Mouse (Mus musculus) small intestine, adult 2 months (tissue): ENCODE measurements around the gene Gabrb1. TPM values are rescaled to one million over a fixed set of nuclear protein-coding genes. Genes with fewer than 3 reads are reported as not detected.

Source experiments
- H3K27ac ChIP-seq: fragments of 200-500 bp; 2 replicates; pipeline ENCODE4 v1.5.1; 2012; ENCODE audit warnings: low read depth, low read length, control low read depth, inconsistent platforms; ENCODE audit not compliant: insufficient read depth
- H3K27me3 ChIP-seq: fragments of 200-500 bp; 2 replicates; pipeline ENCODE4 v1.6.1; 2012; ENCODE audit warnings: mild to moderate bottlenecking, moderate library complexity, low read length, inconsistent platforms; ENCODE audit not compliant: control insufficient read depth, insufficient read depth
- H3K36me3 ChIP-seq: fragments of 200-500 bp; 2 replicates; pipeline ENCODE4 v1.6.1; 2012; ENCODE audit warnings: mild to moderate bottlenecking, low read length, control low read depth, inconsistent platforms; ENCODE audit not compliant: control insufficient read depth, insufficient read depth
- H3K4me1 ChIP-seq: fragments of 200-500 bp; 2 replicates; pipeline ENCODE4 v1.6.1; 2012; ENCODE audit warnings: low read length, inconsistent platforms, mixed read lengths; ENCODE audit not compliant: control insufficient read depth, insufficient read depth, insufficient read length
- H3K4me3 ChIP-seq: fragments of 200-500 bp; 2 replicates; pipeline ENCODE4 v1.5.1; 2012; ENCODE audit warnings: low read depth, mild to moderate bottlenecking, control low read depth, inconsistent platforms, low read length, moderate library complexity
- CTCF ChIP-seq: fragments of 200-500 bp; IDR thresholded peaks from 2 replicates; pipeline ENCODE4 v1.5.1; 2012; ENCODE audit warnings: low read depth, mild to moderate bottlenecking, control low read depth, inconsistent platforms, low read length, moderate library complexity, mixed read lengths; ENCODE audit not compliant: insufficient replicate concordance, insufficient read length; ENCODE audit errors: extremely low read depth
- POLR2A ChIP-seq: fragments of 200-500 bp; IDR thresholded peaks from 2 replicates; pipeline ENCODE4 v1.6.1; 2012; ENCODE audit warnings: low read depth, mild to moderate bottlenecking, control low read depth, inconsistent platforms, low read length, moderate library complexity
- WGBS: fragments of 180-500 bp; shearing (Covaris S2); methylation state at CpG from one replicate; pipeline ENCODE4 v1.1.7; 2018; 5-methylcytosine and 5-hydroxymethylcytosine counted together
- polyA plus RNA-seq: library from polyadenylated mRNA; depleted of rRNA; stranded (reverse); fragments of >200 nt; gene quantifications from 2 replicates; pipeline ENCODE4 v1.2.3, GENCODE M21; 2012; rRNA removed

The Gabrb1 gene
- polyA plus RNA-seq, 1 experiment, result not detected

DNA sequence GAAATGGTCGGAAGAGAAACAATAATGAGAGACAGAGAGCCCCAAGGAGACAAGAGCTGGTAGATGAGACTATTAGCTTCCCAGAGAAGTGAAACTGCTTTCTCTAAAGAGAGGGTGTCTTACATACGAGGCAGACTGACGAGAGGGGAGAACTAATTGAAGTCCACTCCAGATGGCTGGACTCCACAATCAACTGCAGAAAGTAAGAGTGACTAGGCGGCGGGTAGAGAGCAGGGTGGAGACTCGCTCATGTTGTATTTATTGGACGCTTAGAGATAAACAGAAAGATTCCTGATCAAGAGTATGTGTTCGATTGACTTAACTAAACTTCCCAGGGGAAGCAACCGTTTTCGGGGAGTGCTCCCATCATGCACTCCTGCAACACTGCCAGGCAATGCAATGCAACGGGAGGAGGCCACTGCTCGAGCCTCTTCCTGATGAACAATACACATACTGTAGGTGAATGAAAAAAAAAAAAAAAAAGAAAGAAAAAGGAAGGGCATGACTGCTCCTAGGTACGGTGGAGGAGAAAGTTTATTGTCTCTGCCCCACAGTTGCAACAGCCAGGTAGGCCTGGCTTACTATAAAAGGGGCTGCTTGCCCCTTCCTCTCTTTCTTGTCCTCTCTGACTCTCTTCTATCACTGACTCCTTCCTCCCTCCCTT, 526.7 kb downstream of the Gabrb1 start:
- H3K27ac ChIP-seq, result no peak overlapping the region; the same call in 1 of the 2 replicates
- H3K36me3 ChIP-seq, result no peaks in the 10 kb centered on the region
- H3K4me1 ChIP-seq, result peaks cover 7% of the 10 kb centered on the region; the same call in 1 of the 2 replicates
- TF ChIP-seq POLR2A (no peak), CTCF (no peak)
- no peaks in the 10 kb centered on the region for H3K27me3 ChIP-seq
- 56% methylated on average over 13 of the region's 13 CpGs for WGBS
- no peak overlapping the region for H3K4me3 ChIP-seq

- 80% methylated on average over 7 of the region's 7 CpGs for WGBS
- no peaks in the 10 kb centered on the region for H3K36me3 ChIP-seq
- H3K4me1 ChIP-seq, result no peaks in the 10 kb centered on the region
- no peaks in the 10 kb centered on the region for H3K27me3 ChIP-seq
- no peak overlapping the region for H3K27ac ChIP-seq
- no peak for TF ChIP-seq POLR2A
- TF ChIP-seq CTCF, result no peak
- H3K4me3 ChIP-seq, result no peak overlapping the region
Measured at GRCm38 (mm10) chr5:72191154-72191553, 533.2 kb downstream of the Gabrb1 start.

GRCm38 (mm10) chr5:72191932-72192331, 534.0 kb downstream of the Gabrb1 start:
- Histone ChIP-seq H3K27ac (no peak overlapping the region), H3K27me3 (no peaks in the 10 kb centered on the region), H3K4me1 (no peaks in the 10 kb centered on the region), H3K36me3 (no peaks in the 10 kb centered on the region), H3K4me3 (no peak overlapping the region)
- WGBS, result 52% methylated on average over 5 of the region's 5 CpGs
- TF ChIP-seq CTCF (no peak), POLR2A (no peak)

- H3K4me3 ChIP-seq, result no peak overlapping the region
- H3K4me1 ChIP-seq, result no peaks in the 10 kb centered on the region
- H3K36me3 ChIP-seq, result no peaks in the 10 kb centered on the region
- no peak overlapping the region for H3K27ac ChIP-seq
- WGBS, result 77% methylated on average over 1 of the region's 1 CpGs
- TF ChIP-seq POLR2A (no peak), CTCF (no peak)
- no peaks in the 10 kb centered on the region for H3K27me3 ChIP-seq
Measured at GRCm38 (mm10) chr5:72195442-72195841, 537.5 kb downstream of the Gabrb1 start.

Other genes with a start within 250 kb of the Gabrb1 start
- not detected in 2 replicates for gene Cox7b2, start 109.9 kb upstream of the Gabrb1 start, polyA plus RNA-seq
- gene Gabra4, start 195 bp downstream of the Gabrb1 start, polyA plus RNA-seq, result 0.43 TPM in 1 of 2 replicates, not detected in the other